Mouse (Mus musculus): ENCODE results near the gene Gm13304.
"Not testable (repeated sequence)": the region's sequence is repeated elsewhere in the genome, so short reads cannot be mapped to it uniquely, and the experiment has no call there.

Gene Gm13304

DNA sequence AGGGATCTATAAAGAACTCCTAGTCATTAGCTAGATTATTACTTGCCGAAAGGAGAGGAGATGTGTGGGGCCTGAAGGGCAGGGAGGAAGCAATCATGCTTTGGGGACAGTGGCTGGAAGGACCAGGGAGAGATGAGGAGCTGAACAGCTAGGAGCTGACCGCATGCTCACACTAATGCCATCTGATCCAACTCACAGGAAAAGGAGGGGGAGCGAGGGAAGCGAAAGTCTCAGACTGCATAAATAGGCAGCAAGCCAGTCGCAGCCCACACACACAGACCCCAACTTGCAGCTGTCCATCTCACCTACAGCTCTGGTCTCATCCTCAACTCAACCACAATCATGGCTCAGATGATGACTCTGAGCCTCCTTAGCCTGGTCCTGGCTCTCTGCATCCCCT is at the start of gene Gm13304:
TSS of gene Gm13304 (plus strand) at position 301 of the 400 bp plus-strand sequence.
- DNase-seq (ENCODE audit: low spot score in 2 of 2): not testable (repeated sequence)

- not testable (repeated sequence) for DNase-seq (ENCODE audit: low spot score in 2 of 2)
Measured at GRCm38 (mm10) chr4:42090907-42091306, 23.7 kb upstream of the Gm13304 start, which contains the start of gene Gm3893. Gm3893 (plus strand) TSS chr4:42091207.

DNA sequence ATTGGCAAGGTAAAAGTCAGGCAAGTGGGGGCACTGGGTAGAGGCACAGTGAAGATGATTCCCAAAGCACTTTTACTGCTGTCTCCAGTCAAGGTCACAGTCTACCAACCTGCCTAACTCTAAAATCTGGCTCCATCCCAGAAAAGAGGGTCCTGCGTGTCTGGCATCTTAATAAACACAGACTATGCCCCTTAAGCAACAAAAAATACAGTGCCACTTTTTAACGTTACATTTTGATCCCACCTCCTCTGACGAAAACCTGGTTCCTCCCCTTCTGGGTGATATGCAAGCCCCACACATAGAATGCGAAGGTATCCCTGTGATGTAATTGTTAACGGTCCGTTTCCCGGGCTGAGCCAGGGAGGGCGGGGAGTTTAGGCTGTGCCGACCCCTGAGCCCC is 38.5 kb downstream of the Gm13304 start, which contains the start of gene Gm13306:
TSS of gene Gm13306 (plus strand) at position 301 of the 400 bp plus-strand sequence.
- not testable (repeated sequence) for DNase-seq (ENCODE audit: low spot score in 2 of 2)
